13 mouse cellular contexts compared by ENCODE assay signal in genomic region chr7:97262541-97262940, GRCm38 (mm10).
DNase-seq lines count a peak whose midpoint lies in the region; ATAC-seq and TF ChIP-seq lines count a peak whose summit lies in the region.
"Had no signal": no experiment of that assay in that cellular context is flagged by ENCODE, and none has a peak within 500 bp of the region (broad histone marks: within the 10 kb centered on the region; RNA-seq: fewer than 3 reads in every experiment).

No protein-coding gene starts in this region.

- TF ChIP-seq CTCF in forebrain, postnatal 0 days (IDR thresholded peaks at IDR 0.05; ENCODE audit: low read depth) = no peak

- H3K9me3 ChIP-seq in forebrain, postnatal 0 days (ENCODE audit: low read length) = no peaks in the 10 kb centered on the region
- H3K9me3 ChIP-seq: midbrain, embryonic 13.5 days; neural tube, embryonic 13.5 days had no signal

- no peak overlapping the region for H3K4me2 ChIP-seq in forebrain, postnatal 0 days (ENCODE audit: low read depth)
- H3K4me2 ChIP-seq: midbrain, embryonic 13.5 days; neural tube, embryonic 13.5 days had no signal

- WGBS in forebrain, postnatal 0 days = 52% methylated on average over 1 of the region's 1 CpGs

- H3K27me3 ChIP-seq in forebrain, postnatal 0 days (ENCODE audit: insufficient read depth, low read length) = no peaks in the 10 kb centered on the region
- H3K27me3 ChIP-seq: midbrain, embryonic 13.5 days; neural tube, embryonic 13.5 days had no signal

- DNase-seq in kidney, postnatal 25 days = peak; percentile 10 to 36
- DNase-seq in kidney, adult 11 months = no peak
- DNase-seq in gastrocnemius, postnatal 10 days = peak; percentile 53
- peak; percentile 73 for DNase-seq in heart, postnatal 10 days
- peak; percentile 58 for DNase-seq in skeletal muscle tissue, adult 2 months (ENCODE audit: low read depth, low spot score)
- DNase-seq in forebrain, postnatal 0 days = no peak
- DNase-seq in right cerebral cortex, postnatal 10 days (ENCODE audit: low spot score in 2 of 2) = no peak
- DNase-seq in left cerebral cortex, adult 9 months (ENCODE audit: low spot score in 2 of 2) = no peak
- DNase-seq: cerebellum, postnatal 36 days; left cerebral cortex, postnatal 4 days; thymus, adult 2 months had no signal

- no peak overlapping the region for H3K4me3 ChIP-seq in forebrain, postnatal 0 days (ENCODE audit: low read depth, low read length)
- H3K4me3 ChIP-seq: midbrain, embryonic 13.5 days; neural tube, embryonic 13.5 days had no signal

- no peak overlapping the region for H3K27ac ChIP-seq in forebrain, postnatal 0 days (ENCODE audit: low read depth, low read length)
- H3K27ac ChIP-seq: midbrain, embryonic 13.5 days; neural tube, embryonic 13.5 days had no signal

- H3K4me1 ChIP-seq in forebrain, postnatal 0 days (ENCODE audit: insufficient read depth) = no peaks in the 10 kb centered on the region

- intact Hi-C loops in heart, postnatal 10 days (cut with DNase I) = no loop called here

- H3K36me3 ChIP-seq in forebrain, postnatal 0 days (ENCODE audit: insufficient read depth) = no peaks in the 10 kb centered on the region
- H3K36me3 ChIP-seq: midbrain, embryonic 13.5 days; neural tube, embryonic 13.5 days had no signal

- no peak overlapping the region for H3K9ac ChIP-seq in forebrain, postnatal 0 days
- H3K9ac ChIP-seq: midbrain, embryonic 13.5 days; neural tube, embryonic 13.5 days had no signal

- no peak for ATAC-seq in forebrain, postnatal 0 days
- ATAC-seq: midbrain, embryonic 13.5 days had no signal

Comparison
In these comparisons a context has a peak if more than half of its experiments do, and no peak if none do; other contexts are left out.
1. DNase-seq: peak in kidney, postnatal 25 days (2 of 2), gastrocnemius, postnatal 10 days (single experiment), heart, postnatal 10 days (2 of 2) and skeletal muscle tissue, adult 2 months (single experiment); none in kidney, adult 11 months (single experiment), forebrain, postnatal 0 days (single experiment), right cerebral cortex, postnatal 10 days (0 of 2) and left cerebral cortex, adult 9 months (0 of 2).